Mouse (Mus musculus): ENCODE data around the gene Syce1l.

The Syce1l gene

GRCm38 (mm10) chr8:113673300-113673699, 30.3 kb downstream of the Syce1l start:
- DNase-seq (ENCODE audit: low read depth, low spot score), result no peak

- no peak for DNase-seq (ENCODE audit: low read depth, low spot score)
Observed at GRCm38 (mm10) chr8:113674611-113675010, 31.6 kb downstream of the Syce1l start.

GRCm38 (mm10) chr8:113675281-113675680, 32.3 kb downstream of the Syce1l start:
- no peak for DNase-seq (ENCODE audit: low read depth, low spot score)

GRCm38 (mm10) chr8:113676811-113677210, 33.8 kb downstream of the Syce1l start:
- no peak for DNase-seq (ENCODE audit: low read depth, low spot score)

GRCm38 (mm10) chr8:113679361-113679760, 36.3 kb downstream of the Syce1l start:
- no peak for DNase-seq (ENCODE audit: low read depth, low spot score)

- DNase-seq (ENCODE audit: low read depth, low spot score), result peak; percentile 44
Observed at GRCm38 (mm10) chr8:113687889-113688542, 45.0 kb downstream of the Syce1l start.

GRCm38 (mm10) chr8:113688543-113688915, 45.5 kb downstream of the Syce1l start:
- no peak for DNase-seq (ENCODE audit: low read depth, low spot score)

GRCm38 (mm10) chr8:113691622-113692343, 48.8 kb downstream of the Syce1l start:
- peak; percentile 40 for DNase-seq (ENCODE audit: low read depth, low spot score)

GRCm38 (mm10) chr8:113704968-113705367, 62.0 kb downstream of the Syce1l start:
- no peak for DNase-seq (ENCODE audit: low read depth, low spot score)

Data from brain, adult 2 months (tissue).